Mouse (Mus musculus): ENCODE data around the gene Ergic1.

The Ergic1 gene

GRCm38 (mm10) chr17:26561290-26561640 lies at the start of gene Ergic1:
TSS of gene Ergic1 (plus strand) at chr17:26561489.
- DNase-seq, result peak; percentile 92

- DNase-seq, result peak; percentile 43
These were observed 49.2 kb upstream of the Ergic1 start for GRCm38 (mm10) chr17:26511816-26512774.

- DNase-seq, result no peak
These were observed 48.3 kb upstream of the Ergic1 start for GRCm38 (mm10) chr17:26512961-26513360.

GRCm38 (mm10) chr17:26513459-26514290 lies 47.6 kb upstream of the Ergic1 start:
- DNase-seq, result no peak

GRCm38 (mm10) chr17:26514581-26515030 lies 46.7 kb upstream of the Ergic1 start:
- no peak for DNase-seq

GRCm38 (mm10) chr17:26515675-26516074 lies 45.6 kb upstream of the Ergic1 start:
- no peak for DNase-seq

- no peak for DNase-seq
These were observed 43.0 kb upstream of the Ergic1 start for GRCm38 (mm10) chr17:26518306-26518705.

GRCm38 (mm10) chr17:26522711-26523110 lies 38.6 kb upstream of the Ergic1 start:
- DNase-seq, result no peak

- no peak for DNase-seq
These were observed 37.0 kb upstream of the Ergic1 start for GRCm38 (mm10) chr17:26524316-26524715.

GRCm38 (mm10) chr17:26524801-26525200 lies 36.5 kb upstream of the Ergic1 start:
- DNase-seq, result no peak

GRCm38 (mm10) chr17:26525316-26525715 lies 36.0 kb upstream of the Ergic1 start:
- no peak for DNase-seq

- DNase-seq, result no peak
These were observed 34.0 kb upstream of the Ergic1 start for GRCm38 (mm10) chr17:26527291-26527690.

GRCm38 (mm10) chr17:26528751-26529150 lies 32.5 kb upstream of the Ergic1 start:
- DNase-seq, result no peak

- DNase-seq, result no peak
These were observed 31.5 kb upstream of the Ergic1 start for GRCm38 (mm10) chr17:26529791-26530241.

GRCm38 (mm10) chr17:26530590-26531081 lies 30.7 kb upstream of the Ergic1 start:
- DNase-seq, result no peak

- no peak for DNase-seq
These were observed 29.8 kb upstream of the Ergic1 start for GRCm38 (mm10) chr17:26531395-26532027.

GRCm38 (mm10) chr17:26532476-26533045 lies 28.7 kb upstream of the Ergic1 start:
- DNase-seq, result no peak

- no peak for DNase-seq
These were observed 27.4 kb upstream of the Ergic1 start for GRCm38 (mm10) chr17:26533871-26534372.

GRCm38 (mm10) chr17:26534695-26535094 lies 26.6 kb upstream of the Ergic1 start:
- DNase-seq, result no peak

- DNase-seq, result no peak
These were observed 25.8 kb upstream of the Ergic1 start for GRCm38 (mm10) chr17:26535251-26536136.

All from retina, postnatal 1 day (tissue).